In genomic region chr11:98749716-98750115, GRCm38 (mm10) we compare ENCODE assay signal across 9 mouse cellular contexts. TPM values are rescaled to one million over a fixed set of nuclear protein-coding genes. Genes with fewer than 3 reads are reported as not detected.
DNase-seq lines count a peak whose midpoint lies in the region; ATAC-seq and TF ChIP-seq lines count a peak whose summit lies in the region.
"Had no signal": no experiment of that assay in that cellular context is flagged by ENCODE, and none has a peak within 500 bp of the region (broad histone marks: within the 10 kb centered on the region; RNA-seq: fewer than 3 reads in every experiment).

No protein-coding gene starts in this region.

- H3K4me2 ChIP-seq in forebrain, embryonic 15.5 days (replicated peaks): peak overlapping the region; percentile 48
- H3K4me2 ChIP-seq in limb, embryonic 14.5 days (replicated peaks; ENCODE audit: low read depth, low read length, severe bottlenecking): 0 out of 2 replicates have a peak overlapping the region, but pooled peaks have one; percentile 16

- H3K4me3 ChIP-seq in forebrain, embryonic 15.5 days: peak overlapping the region; percentile 23
- H3K4me3 ChIP-seq in limb, embryonic 14.5 days (replicated peaks; ENCODE audit: low read length): no peak overlapping the region

- peak overlapping the region; percentile 96 for H3K27ac ChIP-seq in forebrain, embryonic 15.5 days (replicated peaks)
- 0 out of 2 replicates have a peak overlapping the region, but pooled peaks have one; percentile 65 for H3K27ac ChIP-seq in limb, embryonic 14.5 days (replicated peaks; ENCODE audit: low read depth, low read length)

- peak; percentile 33; the same call in 1 of the 2 replicates for ATAC-seq in forebrain, embryonic 15.5 days (replicated peaks)
- ATAC-seq in limb, embryonic 14.5 days (ENCODE audit: low FRiP score, low read depth): no peak

- no peaks in the 10 kb centered on the region for H3K27me3 ChIP-seq in forebrain, embryonic 15.5 days
- H3K27me3 ChIP-seq in limb, embryonic 14.5 days (ENCODE audit: control insufficient read depth, insufficient read depth, low read length): no peaks in the 10 kb centered on the region

- peak overlapping the region; percentile 51 for H3K9ac ChIP-seq in forebrain, embryonic 15.5 days (replicated peaks)
- H3K9ac ChIP-seq in limb, embryonic 14.5 days (ENCODE audit: low read depth, low read length, severe bottlenecking): no peak overlapping the region

- peak; percentile 54 for DNase-seq in layer of hippocampus, adult 11-12 months (ENCODE audit: low spot score)
- no peak for DNase-seq in layer of hippocampus, postnatal 14 days (ENCODE audit: low spot score in 2 of 2)
- peak; percentile 60 for DNase-seq in cerebellum, adult 8-10 months
- DNase-seq in limb, embryonic 14.5 days (ENCODE audit: low spot score): no peak
- DNase-seq in adipocyte (ENCODE audit: low spot score): no peak
- DNase-seq in ovary, postnatal 10 days (ENCODE audit: low spot score): no peak
- no peak for DNase-seq in urinary bladder, postnatal 4 days (ENCODE audit: low spot score in 2 of 2)

- no peak for TF ChIP-seq POLR2A in limb, embryonic 14.5 days (IDR thresholded peaks at IDR 0.05; ENCODE audit: borderline replicate concordance, extremely low read depth, insufficient read depth, insufficient read length)

- 2% methylated on average over 5 of the region's 5 CpGs for WGBS in forebrain, embryonic 15.5 days
- WGBS in limb, embryonic 14.5 days: 42% methylated on average over 5 of the region's 5 CpGs

- no peaks in the 10 kb centered on the region for H3K9me3 ChIP-seq in forebrain, embryonic 15.5 days
- H3K9me3 ChIP-seq in limb, embryonic 14.5 days (ENCODE audit: control insufficient read depth, low read length): no peaks in the 10 kb centered on the region

- peaks cover 97% of the 10 kb centered on the region for H3K4me1 ChIP-seq in forebrain, embryonic 15.5 days
- H3K4me1 ChIP-seq in limb, embryonic 14.5 days (ENCODE audit: control insufficient read depth, insufficient read depth, low read length): peaks cover 87% of the 10 kb centered on the region

- peaks cover 12% of the 10 kb centered on the region for H3K36me3 ChIP-seq in forebrain, embryonic 15.5 days
- H3K36me3 ChIP-seq in limb, embryonic 14.5 days (ENCODE audit: control insufficient read depth, insufficient read depth, low read length): peaks cover 20% of the 10 kb centered on the region

RNA-seq across cellular contexts. Expression of gene Thra, which starts 9.3 kb away (rescaled TPM):
- total RNA-seq in layer of hippocampus, postnatal 14 days (2021): 1,000 to 10,000 TPM; 1,264 to 1,291 TPM
- polyA plus RNA-seq in forebrain, embryonic 15.5 days (2015; fragmentation: Nextera tagmentation; extraction: Ambion mirVana): 164 and 166 TPM in 2 replicates
- polyA plus RNA-seq in limb, embryonic 14.5 days (2012; rRNA removed): 149 and 157 TPM in 2 replicates
- 55.9 and 63.2 TPM in 2 replicates for polyA plus RNA-seq in limb, embryonic 14.5 days (2014; fragmentation: Nextera tagmentation; extraction: Ambion mirVana)

RNA-seq across cellular contexts. Expression of gene Med24, which starts 20.5 kb away (rescaled TPM):
- 100 to 1,000 TPM; 109 to 110 TPM for total RNA-seq in layer of hippocampus, postnatal 14 days (2021)
- 85.1 and 93.6 TPM in 2 replicates for polyA plus RNA-seq in forebrain, embryonic 15.5 days (2015; fragmentation: Nextera tagmentation; extraction: Ambion mirVana)
- polyA plus RNA-seq in limb, embryonic 14.5 days (2012; rRNA removed): 83.4 and 104 TPM in 2 replicates
- polyA plus RNA-seq in limb, embryonic 14.5 days (2014; fragmentation: Nextera tagmentation; extraction: Ambion mirVana): 43.9 and 48.3 TPM in 2 replicates

RNA-seq across cellular contexts. Expression of gene Nr1d1, which starts 25.4 kb away (rescaled TPM):
- 10 to 100 TPM; 53.3 to 65.3 TPM for total RNA-seq in layer of hippocampus, postnatal 14 days (2021)
- polyA plus RNA-seq in forebrain, embryonic 15.5 days (2015; fragmentation: Nextera tagmentation; extraction: Ambion mirVana): 3.6 TPM in 2 replicates
- 1.8 and 2.5 TPM in 2 replicates for polyA plus RNA-seq in limb, embryonic 14.5 days (2012; rRNA removed)
- polyA plus RNA-seq in limb, embryonic 14.5 days (2014; fragmentation: Nextera tagmentation; extraction: Ambion mirVana): 1.2 and 1.4 TPM in 2 replicates

RNA-seq across cellular contexts. Expression of gene Msl1, which starts 45.6 kb away (rescaled TPM):
- total RNA-seq in layer of hippocampus, postnatal 14 days (2021): 100 to 1,000 TPM; 149 to 161 TPM
- 30.2 and 31.7 TPM in 2 replicates for polyA plus RNA-seq in forebrain, embryonic 15.5 days (2015; fragmentation: Nextera tagmentation; extraction: Ambion mirVana)
- 76.9 and 81.1 TPM in 2 replicates for polyA plus RNA-seq in limb, embryonic 14.5 days (2012; rRNA removed)
- 19.8 and 23.5 TPM in 2 replicates for polyA plus RNA-seq in limb, embryonic 14.5 days (2014; fragmentation: Nextera tagmentation; extraction: Ambion mirVana)

RNA-seq across cellular contexts. Expression of gene Csf3, which starts 48.7 kb away (rescaled TPM):
- total RNA-seq in layer of hippocampus, postnatal 14 days (2021): not detected
- polyA plus RNA-seq in forebrain, embryonic 15.5 days (2015; fragmentation: Nextera tagmentation; extraction: Ambion mirVana): not detected in 2 replicates
- polyA plus RNA-seq in limb, embryonic 14.5 days (2012; rRNA removed): 0.11 TPM in 1 of 2 replicates, not detected in the other
- polyA plus RNA-seq in limb, embryonic 14.5 days (2014; fragmentation: Nextera tagmentation; extraction: Ambion mirVana): not detected in 2 replicates
- total RNA-seq: MEL had no signal

Comparison
In these comparisons a context has a peak if more than half of its experiments do, and no peak if none do; other contexts are left out.
1. DNase-seq: peak in layer of hippocampus, adult 11-12 months (single experiment) and cerebellum, adult 8-10 months (single experiment); none in layer of hippocampus, postnatal 14 days (0 of 2), limb, embryonic 14.5 days (single experiment), adipocyte (single experiment), ovary, postnatal 10 days (single experiment) and urinary bladder, postnatal 4 days (0 of 2).